In genomic region chr8:46622446-46623270, GRCm38 (mm10) we compare ENCODE assay signal across 23 mouse cellular contexts. TPM values are rescaled to one million over a fixed set of nuclear protein-coding genes. Genes with fewer than 3 reads are reported as not detected.
DNase-seq lines count a peak whose midpoint lies in the region; ATAC-seq lines count a peak whose summit lies in the region.
"Had no signal": no experiment of that assay in that cellular context is flagged by ENCODE, and none has a peak within 500 bp of the region (broad histone marks: within the 10 kb centered on the region; RNA-seq: fewer than 3 reads in every experiment).

No protein-coding gene starts in this region.

- H3K9ac ChIP-seq in hindbrain, embryonic 13.5 days = no peak overlapping the region
- H3K9ac ChIP-seq in hindbrain, embryonic 11.5 days (ENCODE audit: low read depth, low read length) = no peak overlapping the region
- H3K9ac ChIP-seq in lung, embryonic 15.5 days = no peak overlapping the region
- H3K9ac ChIP-seq: embryonic facial prominence, embryonic 13.5 days; kidney, embryonic 15.5 days; liver, postnatal 0 days; midbrain, embryonic 12.5 days had no signal

- H3K9me3 ChIP-seq in hindbrain, embryonic 13.5 days = no peaks in the 10 kb centered on the region
- no peaks in the 10 kb centered on the region for H3K9me3 ChIP-seq in hindbrain, embryonic 11.5 days (ENCODE audit: control insufficient read depth, low read length)
- H3K9me3 ChIP-seq in lung, embryonic 15.5 days = no peaks in the 10 kb centered on the region
- H3K9me3 ChIP-seq: embryonic facial prominence, embryonic 13.5 days; G1E; kidney, embryonic 15.5 days; midbrain, embryonic 12.5 days had no signal

- H3K4me2 ChIP-seq in hindbrain, embryonic 13.5 days = no peak overlapping the region
- no peak overlapping the region for H3K4me2 ChIP-seq in hindbrain, embryonic 11.5 days (replicated peaks; ENCODE audit: low read depth, low read length)
- no peak overlapping the region for H3K4me2 ChIP-seq in lung, embryonic 15.5 days
- H3K4me2 ChIP-seq: embryonic facial prominence, embryonic 13.5 days; kidney, embryonic 15.5 days; liver, embryonic 11.5 days; midbrain, embryonic 12.5 days had no signal

- H3K4me1 ChIP-seq in hindbrain, embryonic 13.5 days (replicated peaks) = peaks cover 34% of the 10 kb centered on the region
- H3K4me1 ChIP-seq in hindbrain, embryonic 11.5 days (replicated peaks; ENCODE audit: control insufficient read depth, insufficient read depth, low read length) = peaks cover 2% of the 10 kb centered on the region; the same call in 1 of the 2 replicates
- peaks cover 34% of the 10 kb centered on the region for H3K4me1 ChIP-seq in lung, embryonic 15.5 days

- no peaks in the 10 kb centered on the region for H3K27me3 ChIP-seq in hindbrain, embryonic 13.5 days
- no peaks in the 10 kb centered on the region for H3K27me3 ChIP-seq in hindbrain, embryonic 11.5 days (ENCODE audit: control insufficient read depth, insufficient read depth, low read length)
- no peaks in the 10 kb centered on the region for H3K27me3 ChIP-seq in lung, embryonic 15.5 days
- H3K27me3 ChIP-seq: CH12.LX; embryonic facial prominence, embryonic 13.5 days; kidney, embryonic 15.5 days; midbrain, embryonic 12.5 days had no signal

- 82% methylated on average over 9 of the region's 9 CpGs for WGBS in hindbrain, embryonic 13.5 days
- WGBS in hindbrain, embryonic 11.5 days = 92% methylated on average over 9 of the region's 9 CpGs
- 51% methylated on average over 9 of the region's 9 CpGs for WGBS in lung, embryonic 15.5 days

- ATAC-seq in hindbrain, embryonic 13.5 days (ENCODE audit: low FRiP score) = no peak
- no peak for ATAC-seq in hindbrain, embryonic 11.5 days (ENCODE audit: low FRiP score)
- ATAC-seq in lung, embryonic 15.5 days (ENCODE audit: borderline replicate concordance, extremely low read depth, low FRiP score, low TSS enrichment) = peak; percentile 49; the same call in 1 of the 2 replicates
- ATAC-seq: forebrain, embryonic 16.5 days; liver, postnatal 0 days had no signal

- H3K27ac ChIP-seq in hindbrain, embryonic 13.5 days = peak overlapping the region; percentile 55; the same call in 1 of the 2 replicates
- H3K27ac ChIP-seq in hindbrain, embryonic 11.5 days (ENCODE audit: low read depth, low read length) = no peak overlapping the region
- 0 out of 2 replicates have a peak overlapping the region, but pooled peaks have one; percentile 50 for H3K27ac ChIP-seq in lung, embryonic 15.5 days
- H3K27ac ChIP-seq: embryonic facial prominence, embryonic 13.5 days; kidney, embryonic 15.5 days; midbrain, embryonic 12.5 days had no signal

- no peak overlapping the region for H3K4me3 ChIP-seq in hindbrain, embryonic 13.5 days
- H3K4me3 ChIP-seq in hindbrain, embryonic 11.5 days (ENCODE audit: low read depth, low read length) = no peak overlapping the region
- no peak overlapping the region for H3K4me3 ChIP-seq in lung, embryonic 15.5 days
- H3K4me3 ChIP-seq: embryonic facial prominence, embryonic 13.5 days; kidney, embryonic 15.5 days; midbrain, embryonic 12.5 days had no signal

- H3K36me3 ChIP-seq in hindbrain, embryonic 13.5 days = no peaks in the 10 kb centered on the region
- no peaks in the 10 kb centered on the region for H3K36me3 ChIP-seq in hindbrain, embryonic 11.5 days (ENCODE audit: control insufficient read depth, insufficient read depth, low read length)
- no peaks in the 10 kb centered on the region for H3K36me3 ChIP-seq in lung, embryonic 15.5 days
- H3K36me3 ChIP-seq: embryonic facial prominence, embryonic 13.5 days; kidney, embryonic 15.5 days; midbrain, embryonic 12.5 days had no signal

- no peak for DNase-seq in hindbrain, embryonic 11.5 days (ENCODE audit: low spot score)
- DNase-seq in lung, postnatal 36 days = no peak
- DNase-seq in brain, adult 2 months (ENCODE audit: low read depth, low spot score) = peak; percentile 25
- DNase-seq in retina, postnatal 1 day = peak; percentile 43
- no peak for DNase-seq in gastrocnemius, postnatal 4 days (ENCODE audit: low spot score in 2 of 2)
- DNase-seq: adrenal gland, adult 8-10 months; B cell, adult 2 months; cerebellum, adult 18-20 months; cerebellum, postnatal 14 days; gastrocnemius, postnatal 10 days; heart, adult 11 months; kidney, adult 11 months; liver, postnatal 0 days; thymus, postnatal 25 days had no signal

RNA-seq across cellular contexts. Expression of gene Casp3, which starts 5.6 kb away (rescaled TPM):
- polyA plus RNA-seq in hindbrain, embryonic 13.5 days (2015; fragmentation: Nextera tagmentation; extraction: Ambion mirVana) = 203 and 211 TPM in 2 replicates
- 134 and 171 TPM in 2 replicates for polyA plus RNA-seq in hindbrain, embryonic 11.5 days (2014; fragmentation: Nextera tagmentation; extraction: Ambion mirVana)
- 92.2 and 99.2 TPM in 2 replicates for polyA plus RNA-seq in lung, embryonic 15.5 days (2015; fragmentation: Nextera tagmentation; extraction: Ambion mirVana)
- 10 to 100 TPM; 29.9 to 31.7 TPM for total RNA-seq in gastrocnemius, postnatal 4 days (2021)

RNA-seq across cellular contexts. Expression of gene Primpol, which starts 5.6 kb away (rescaled TPM):
- 6.9 and 9.8 TPM in 2 replicates for polyA plus RNA-seq in hindbrain, embryonic 13.5 days (2015; fragmentation: Nextera tagmentation; extraction: Ambion mirVana)
- 9.3 and 10.0 TPM in 2 replicates for polyA plus RNA-seq in hindbrain, embryonic 11.5 days (2014; fragmentation: Nextera tagmentation; extraction: Ambion mirVana)
- polyA plus RNA-seq in lung, embryonic 15.5 days (2015; fragmentation: Nextera tagmentation; extraction: Ambion mirVana) = 10.5 and 13.4 TPM in 2 replicates
- total RNA-seq in gastrocnemius, postnatal 4 days (2021) = 1 to 10 TPM; 6.2 to 7.5 TPM

Comparison
In these comparisons a context has a peak if more than half of its experiments do, and no peak if none do; other contexts are left out.
1. DNase-seq: peak in brain, adult 2 months (single experiment) and retina, postnatal 1 day (single experiment); none in hindbrain, embryonic 11.5 days (single experiment), lung, postnatal 36 days (single experiment) and gastrocnemius, postnatal 4 days (0 of 2).